Mouse (Mus musculus) kidney, adult 8-10 months (tissue): ENCODE data around the gene Dnase1l3.
"Not testable (repeated sequence)": the region's sequence is repeated elsewhere in the genome, so short reads cannot be mapped to it uniquely, and the experiment has no call there.

Source experiments
- DNase-seq, 2 experiments: peaks; one replicate each; pipeline ENCODE4 v3.0.0; 2022

The Dnase1l3 gene

GRCm38 (mm10) chr14:8011297-8011696 lies 16.9 kb upstream of the Dnase1l3 start:
- DNase-seq, result no peak

GRCm38 (mm10) chr14:8007923-8008322 lies 13.6 kb upstream of the Dnase1l3 start:
- DNase-seq, result no peak

GRCm38 (mm10) chr14:8007486-8007885 lies 13.1 kb upstream of the Dnase1l3 start:
- no peak for DNase-seq

- DNase-seq, result no peak
Observed at GRCm38 (mm10) chr14:8007084-8007483, 12.7 kb upstream of the Dnase1l3 start.

GRCm38 (mm10) chr14:8006061-8006460 lies 11.7 kb upstream of the Dnase1l3 start:
- not testable (repeated sequence) for DNase-seq

- no peak for DNase-seq
Observed at GRCm38 (mm10) chr14:8003727-8004670, 9.6 kb upstream of the Dnase1l3 start.

- peak in 1 of 2 experiments; percentile 48 for DNase-seq
Observed at GRCm38 (mm10) chr14:8003093-8003670, 8.8 kb upstream of the Dnase1l3 start.

- peak; percentile 79 to 85 for DNase-seq
Observed at GRCm38 (mm10) chr14:8002432-8003092, 8.2 kb upstream of the Dnase1l3 start, which contains the start of gene Abhd6. Gene Abhd6, plus strand, starts transcription at chr14:8002902.

GRCm38 (mm10) chr14:8000831-8001685 lies 6.7 kb upstream of the Dnase1l3 start:
- no peak for DNase-seq

GRCm38 (mm10) chr14:8000247-8000646 lies 5.9 kb upstream of the Dnase1l3 start:
- no peak for DNase-seq

GRCm38 (mm10) chr14:7999435-7999834 lies 5.1 kb upstream of the Dnase1l3 start:
- DNase-seq, result no peak

GRCm38 (mm10) chr14:7999030-7999429 lies 4.7 kb upstream of the Dnase1l3 start:
- DNase-seq, result no peak

- DNase-seq, result peak; percentile 84 to 94
Observed at GRCm38 (mm10) chr14:7997255-7997696, 2.9 kb upstream of the Dnase1l3 start.

- DNase-seq, result no peak
Observed at GRCm38 (mm10) chr14:7992158-7992557, 2.2 kb downstream of the Dnase1l3 start.

- DNase-seq, result no peak
Observed at GRCm38 (mm10) chr14:7991108-7991776, 3.1 kb downstream of the Dnase1l3 start.

- no peak for DNase-seq
Observed at GRCm38 (mm10) chr14:7989961-7990360, 4.4 kb downstream of the Dnase1l3 start.

- no peak for DNase-seq
Observed at GRCm38 (mm10) chr14:7989371-7989770, 5.0 kb downstream of the Dnase1l3 start.

GRCm38 (mm10) chr14:7986913-7987312 lies 7.5 kb downstream of the Dnase1l3 start:
- no peak for DNase-seq

- DNase-seq, result no peak
Observed at GRCm38 (mm10) chr14:7981226-7981625, 13.1 kb downstream of the Dnase1l3 start.

- no peak for DNase-seq
Observed at GRCm38 (mm10) chr14:7978183-7978582, 16.2 kb downstream of the Dnase1l3 start.

GRCm38 (mm10) chr14:7977471-7977870 lies 16.9 kb downstream of the Dnase1l3 start:
- DNase-seq, result no peak

- no peak for DNase-seq
Observed at GRCm38 (mm10) chr14:7975177-7975576, 19.2 kb downstream of the Dnase1l3 start.
